Mouse (Mus musculus) G1E (cell line): ENCODE data around the gene Rhox3c.
"Not testable (repeated sequence)": the region's sequence is repeated elsewhere in the genome, so short reads cannot be mapped to it uniquely, and the experiment has no call there.

Experiments used
- CTCF ChIP-seq: IDR thresholded peaks from 2 replicates; pipeline ENCODE4 v1.5.1; 2012; ENCODE audit warnings: low read depth, low read length, inconsistent platforms, mixed read lengths
- GATA2 ChIP-seq: IDR thresholded peaks from 2 replicates; pipeline ENCODE4 v1.6.1; 2012; ENCODE audit warnings: low read depth, low read length, inconsistent platforms, borderline replicate concordance
- POLR2AphosphoS5 ChIP-seq: IDR thresholded peaks from 2 replicates; pipeline ENCODE4 v1.6.1; 2012; ENCODE audit warnings: low read depth, low read length, inconsistent platforms; ENCODE audit not compliant: insufficient replicate concordance
- TAL1 ChIP-seq: conservative IDR thresholded peaks from 2 replicates; pipeline ENCODE4 v1.6.1; 2012; ENCODE audit warnings: low read depth, low read length, inconsistent platforms, mixed read lengths

DNA sequence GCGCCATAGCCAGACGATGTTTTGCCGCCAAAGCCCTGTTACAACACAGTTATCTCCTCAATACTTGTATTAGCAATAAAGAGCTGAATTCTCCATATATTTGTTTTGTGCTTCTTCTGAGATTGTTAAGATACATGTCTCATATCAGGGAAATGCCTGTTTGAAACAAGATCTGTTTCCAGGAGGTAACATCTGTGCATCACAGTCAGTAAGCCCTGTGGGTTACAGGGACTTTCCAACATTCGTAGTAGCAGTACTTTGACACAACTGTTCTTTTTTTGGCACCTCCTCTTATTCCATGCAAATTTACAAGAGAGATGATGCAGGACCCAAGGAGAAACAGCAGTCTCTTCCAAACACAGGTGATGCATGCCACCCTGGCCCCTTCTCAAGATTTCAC lies at the start of gene Rhox3c:
- TF ChIP-seq CTCF, POLR2AphosphoS5, TAL1, GATA2: not testable (repeated sequence)
